Mouse (Mus musculus) forebrain, embryonic 12.5 days (tissue): ENCODE data around the gene Islr. TPM values are rescaled to one million over a fixed set of nuclear protein-coding genes. Genes with fewer than 3 reads are reported as not detected.

Source experiments
- ATAC-seq: fragments of 200-750 bp; cut with Nextera tagmentation; 2 replicates; pipeline ENCODE4 v1.8.0; 2017; ENCODE audit warnings: moderate TSS enrichment; ENCODE audit not compliant: low FRiP score
- H3K27ac ChIP-seq: fragments of 300-500 bp; sonication (generic); 2 replicates; pipeline ENCODE4 v1.5.1; 2016; ENCODE audit warnings: mild to moderate bottlenecking
- H3K27me3 ChIP-seq: fragments of 300-500 bp; sonication (generic); 2 replicates; pipeline ENCODE4 v1.6.1; 2016; ENCODE audit warnings: mild to moderate bottlenecking
- H3K36me3 ChIP-seq: fragments of 300-500 bp; sonication (generic); replicated peaks from 2 replicates; pipeline ENCODE4 v1.6.1; 2016; ENCODE audit warnings: mild to moderate bottlenecking
- H3K4me1 ChIP-seq: fragments of 300-500 bp; sonication (generic); 2 replicates; pipeline ENCODE4 v1.6.1; 2016
- H3K4me2 ChIP-seq: fragments of 300-500 bp; sonication (generic); 2 replicates; pipeline ENCODE4 v1.6.1; 2016; ENCODE audit warnings: mild to moderate bottlenecking, moderate library complexity
- H3K4me3 ChIP-seq: fragments of 300-500 bp; sonication (generic); replicated peaks from 2 replicates; pipeline ENCODE4 v1.5.1; 2016; ENCODE audit warnings: mild to moderate bottlenecking
- H3K9ac ChIP-seq: fragments of 300-500 bp; sonication (generic); 2 replicates; pipeline ENCODE4 v1.6.1; 2016; ENCODE audit warnings: mild to moderate bottlenecking
- H3K9me3 ChIP-seq: fragments of 300-500 bp; sonication (generic); 2 replicates; pipeline ENCODE4 v1.6.1; 2016
- WGBS: fragments of 180-500 bp; shearing (Covaris S2); methylation state at CpG from one replicate; pipeline ENCODE4 v1.1.7; 2016; 5-methylcytosine and 5-hydroxymethylcytosine counted together
- polyA plus RNA-seq: library from polyadenylated mRNA; unstranded; fragments of >200 nt; fragmentation: Nextera tagmentation; extraction: Ambion mirVana; gene quantifications from 2 replicates; pipeline ENCODE4 v1.2.1, GENCODE M21; 2016

Islr gene
- polyA plus RNA-seq, 1 experiment from 2014 or later, result 17.9 TPM

- Histone ChIP-seq H3K36me3 (no peaks in the 10 kb centered on the region), H3K27ac (peak overlapping the region; percentile 63)
Measured at GRCm38 (mm10) chr9:58129508-58129907, 74.6 kb downstream of the Islr start.

DNA sequence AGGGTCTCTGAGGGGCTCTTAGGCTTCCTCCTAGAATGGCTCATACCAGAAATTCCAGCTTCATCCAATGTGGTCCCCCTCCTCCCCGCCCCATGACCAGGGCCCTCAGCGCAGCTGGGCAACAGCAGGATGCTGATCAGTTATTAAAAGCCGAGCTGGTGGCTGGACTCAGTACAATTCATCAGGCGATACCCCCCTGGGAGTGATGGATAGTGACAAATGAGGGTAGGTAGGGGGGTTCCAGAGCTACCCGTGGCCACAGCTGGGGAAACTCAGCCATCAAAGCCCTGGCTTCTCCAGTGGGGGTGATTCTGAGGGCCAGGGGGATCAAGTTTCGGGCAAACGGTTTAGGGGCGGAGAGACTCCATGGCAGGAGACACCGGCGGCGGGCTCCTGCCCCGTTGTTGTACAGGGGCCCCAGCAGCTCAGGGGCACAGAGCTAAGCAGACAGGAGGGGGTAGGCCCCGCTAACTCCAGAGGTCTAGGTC lies 75.1 kb downstream of the Islr start:
- H3K27ac ChIP-seq, result peak overlapping the region; percentile 63
- H3K9me3 ChIP-seq, result no peaks in the 10 kb centered on the region
- 0 out of 2 replicates have a peak overlapping the region, but pooled peaks have one; percentile 7 for H3K4me3 ChIP-seq
- 3% methylated on average over 13 of the region's 13 CpGs for WGBS
- H3K4me1 ChIP-seq, result peaks cover 63% of the 10 kb centered on the region
- peak overlapping the region; percentile 34 for H3K4me2 ChIP-seq
- H3K36me3 ChIP-seq, result no peaks in the 10 kb centered on the region
- no peaks in the 10 kb centered on the region; the same call in none of the 2 replicates for H3K27me3 ChIP-seq
- ATAC-seq, result peak; percentile 17; the same call in 1 of the 2 replicates
- peak overlapping the region; percentile 2; the same call in 1 of the 2 replicates for H3K9ac ChIP-seq

More at GRCm38 (mm10) chr9:58129508-58129907, 74.6 kb downstream of the Islr start:
- Histone ChIP-seq H3K4me3 (no peak overlapping the region), H3K4me1 (peaks cover 64% of the 10 kb centered on the region), H3K4me2 (peak overlapping the region; percentile 34), H3K9me3 (no peaks in the 10 kb centered on the region), H3K9ac (no peak overlapping the region; the same call in 1 of the 2 replicates), H3K27me3 (no peaks in the 10 kb centered on the region; the same call in none of the 2 replicates)
- no peak for ATAC-seq
- WGBS, result 22% methylated on average over 8 of the region's 8 CpGs

- H3K4me2 ChIP-seq, result no peak overlapping the region
- H3K4me1 ChIP-seq, result peaks cover 50% of the 10 kb centered on the region
- no peaks in the 10 kb centered on the region for H3K9me3 ChIP-seq
- whole genome bisulfite sequencing, result 23% methylated on average over 4 of the region's 4 CpGs
- H3K9ac ChIP-seq, result no peak overlapping the region
- no peaks in the 10 kb centered on the region for H3K36me3 ChIP-seq
- ATAC-seq, result no peak
- no peaks in the 10 kb centered on the region; the same call in none of the 2 replicates for H3K27me3 ChIP-seq
- H3K4me3 ChIP-seq, result no peak overlapping the region
- H3K27ac ChIP-seq, result no peak overlapping the region
Measured at GRCm38 (mm10) chr9:58125811-58126210, 78.3 kb downstream of the Islr start.

DNA sequence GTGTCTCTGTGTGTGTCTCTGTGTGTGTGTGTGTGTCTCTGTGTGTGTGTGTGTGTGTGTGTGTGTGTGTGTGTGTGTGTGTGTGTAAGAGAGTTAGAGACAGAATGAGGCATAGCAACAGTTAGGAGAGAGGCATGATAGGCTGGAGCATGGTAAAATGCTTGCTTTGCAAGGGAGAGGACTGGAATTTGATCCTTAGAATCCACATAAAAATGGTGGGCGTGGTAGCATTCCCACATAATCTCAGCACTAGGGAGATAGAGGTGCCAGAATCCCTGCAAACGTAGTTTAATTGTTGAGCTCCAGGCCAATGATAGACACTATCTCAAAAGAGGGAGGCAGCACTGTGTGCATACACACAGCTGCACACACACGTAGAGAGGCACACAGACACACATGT lies 79.0 kb downstream of the Islr start:
- no peak for ATAC-seq
- Histone ChIP-seq H3K4me2 (no peak overlapping the region), H3K27me3 (no peaks in the 10 kb centered on the region; the same call in none of the 2 replicates), H3K4me3 (no peak overlapping the region), H3K9me3 (no peaks in the 10 kb centered on the region), H3K9ac (no peak overlapping the region), H3K27ac (no peak overlapping the region), H3K36me3 (no peaks in the 10 kb centered on the region), H3K4me1 (peaks cover 49% of the 10 kb centered on the region)
- WGBS, result 44% methylated on average over 3 of the region's 3 CpGs

- Histone ChIP-seq H3K27ac (no peak within 1 kb of the TSS), H3K4me1 (peaks cover 53% of the 10 kb centered on the region)
Measured at GRCm38 (mm10) chr9:58118671-58119070, 85.4 kb downstream of the Islr start, which contains the start of gene Ccdc33. Gene Ccdc33, minus strand, starts transcription at chr9:58118823.

DNA sequence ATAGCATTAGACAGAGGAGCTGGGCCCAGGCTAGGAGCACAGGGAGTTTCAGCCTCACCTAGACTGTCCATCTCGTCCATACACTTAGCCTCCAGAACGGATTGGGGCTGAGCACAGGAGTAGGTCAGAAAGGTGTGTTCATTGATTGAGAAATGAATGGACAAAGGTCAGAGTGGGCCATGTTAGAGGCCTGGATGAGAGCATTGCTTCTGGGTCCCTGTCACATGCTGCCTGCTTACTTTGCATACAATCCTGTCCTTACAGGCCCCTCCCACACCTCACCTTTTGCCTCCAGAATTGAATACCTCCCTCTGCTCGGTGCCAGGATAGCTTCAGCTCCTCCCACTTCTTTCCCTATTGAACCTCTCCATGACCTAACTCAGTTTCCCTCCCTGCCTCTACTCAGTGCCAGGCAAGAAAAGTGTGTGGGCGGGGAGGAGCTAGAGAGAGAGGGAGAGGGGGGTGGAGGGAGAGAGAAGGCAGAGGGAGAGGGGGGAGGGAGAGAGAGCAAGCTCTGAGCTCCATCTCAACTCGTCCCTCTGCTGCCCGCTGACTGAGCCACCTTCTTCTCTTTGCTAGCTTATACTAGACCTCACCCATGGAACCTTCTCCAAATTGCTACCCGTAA lies 88.0 kb downstream of the Islr start:
- Histone ChIP-seq H3K9ac (no peak overlapping the region), H3K9me3 (no peaks in the 10 kb centered on the region), H3K4me3 (no peak overlapping the region), H3K27me3 (peaks cover 27% of the 10 kb centered on the region; the same call in 1 of the 2 replicates), H3K4me2 (no peak overlapping the region; the same call in 1 of the 2 replicates), H3K4me1 (peaks cover 74% of the 10 kb centered on the region), H3K27ac (peak overlapping the region; percentile 99), H3K36me3 (no peaks in the 10 kb centered on the region)
- no peak for ATAC-seq
- WGBS, result 23% methylated on average over 7 of the region's 7 CpGs

More at GRCm38 (mm10) chr9:58118671-58119070, 85.4 kb downstream of the Islr start, which contains the start of gene Ccdc33:
- peaks cover 24% of the 10 kb centered on the region; the same call in 1 of the 2 replicates for H3K27me3 ChIP-seq
- no peaks in the 10 kb centered on the region for H3K9me3 ChIP-seq
- H3K4me3 ChIP-seq, result no peak within 1 kb of the TSS
- no peaks in the 10 kb centered on the region for H3K36me3 ChIP-seq
- H3K4me2 ChIP-seq, result no peak within 1 kb of the TSS
- no peak for ATAC-seq
- no peak within 1 kb of the TSS for H3K9ac ChIP-seq
- WGBS, result 19% methylated on average over 2 of the region's 2 CpGs

DNA sequence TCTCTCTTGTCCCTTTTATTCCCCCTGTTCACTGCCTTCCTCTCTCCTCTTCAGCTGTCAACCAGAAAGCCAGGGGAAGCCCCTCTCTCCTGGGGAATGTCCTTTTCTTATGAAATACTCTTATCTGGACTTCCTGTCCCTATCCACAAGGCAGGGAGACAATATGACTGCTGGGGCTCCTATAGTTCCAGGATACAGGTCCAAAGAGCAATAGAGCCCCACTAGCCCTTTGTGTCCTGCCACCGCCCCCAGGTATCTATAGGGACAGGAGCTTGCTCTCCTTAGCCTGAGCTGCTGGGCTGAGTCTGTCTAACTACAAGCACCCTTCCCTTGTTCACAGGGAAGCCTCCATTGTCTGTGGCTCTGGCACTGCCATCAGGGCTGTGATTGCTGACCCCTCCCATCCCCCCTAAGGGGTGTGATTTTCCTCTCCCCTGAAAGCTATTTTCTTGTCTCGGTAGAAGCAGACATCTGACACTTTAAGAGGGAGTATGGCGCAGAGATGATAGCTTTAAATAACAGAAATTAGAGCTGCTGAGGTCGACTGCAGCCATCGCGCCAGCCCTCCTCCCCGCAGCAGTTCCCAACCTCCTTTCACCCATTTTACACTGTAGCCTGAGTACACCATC lies 88.7 kb downstream of the Islr start:
- peak; percentile 33 for ATAC-seq
- Histone ChIP-seq H3K27ac (peak overlapping the region; percentile 99), H3K4me2 (no peak overlapping the region), H3K36me3 (no peaks in the 10 kb centered on the region), H3K4me1 (peaks cover 81% of the 10 kb centered on the region), H3K4me3 (no peak overlapping the region), H3K27me3 (peaks cover 34% of the 10 kb centered on the region; the same call in 1 of the 2 replicates), H3K9me3 (no peaks in the 10 kb centered on the region), H3K9ac (no peak overlapping the region)
- 29% methylated on average over 7 of the region's 7 CpGs for WGBS

DNA sequence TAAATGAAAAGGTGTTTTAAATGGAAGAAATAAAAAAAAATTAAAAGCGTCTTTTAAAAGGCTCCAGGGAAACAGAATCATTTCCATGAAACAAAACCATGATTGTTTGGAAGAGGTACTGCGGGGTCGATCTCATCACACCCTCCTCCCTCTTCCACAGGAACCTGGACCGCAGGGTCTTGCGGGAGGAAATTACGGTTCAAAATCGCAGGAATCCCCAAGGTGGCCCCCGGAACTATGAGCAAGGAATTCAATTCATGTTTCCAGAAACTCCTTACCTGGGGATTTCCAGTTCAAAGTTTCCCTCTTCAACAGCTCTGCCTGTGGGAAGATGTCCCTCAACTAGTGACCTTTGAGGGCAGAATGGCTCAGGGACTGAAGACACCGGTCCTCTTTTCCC lies 90.1 kb downstream of the Islr start:
- Histone ChIP-seq H3K36me3 (no peaks in the 10 kb centered on the region), H3K9me3 (no peaks in the 10 kb centered on the region), H3K27me3 (peaks cover 37% of the 10 kb centered on the region; the same call in 1 of the 2 replicates), H3K4me1 (peaks cover 83% of the 10 kb centered on the region), H3K4me3 (0 out of 2 replicates have a peak overlapping the region, but pooled peaks have one; percentile 31), H3K9ac (peak overlapping the region; percentile 25; the same call in 1 of the 2 replicates), H3K27ac (peak overlapping the region; percentile 99), H3K4me2 (peak overlapping the region; percentile 53)
- WGBS, result 3% methylated on average over 9 of the region's 9 CpGs
- ATAC-seq, result no peak

DNA sequence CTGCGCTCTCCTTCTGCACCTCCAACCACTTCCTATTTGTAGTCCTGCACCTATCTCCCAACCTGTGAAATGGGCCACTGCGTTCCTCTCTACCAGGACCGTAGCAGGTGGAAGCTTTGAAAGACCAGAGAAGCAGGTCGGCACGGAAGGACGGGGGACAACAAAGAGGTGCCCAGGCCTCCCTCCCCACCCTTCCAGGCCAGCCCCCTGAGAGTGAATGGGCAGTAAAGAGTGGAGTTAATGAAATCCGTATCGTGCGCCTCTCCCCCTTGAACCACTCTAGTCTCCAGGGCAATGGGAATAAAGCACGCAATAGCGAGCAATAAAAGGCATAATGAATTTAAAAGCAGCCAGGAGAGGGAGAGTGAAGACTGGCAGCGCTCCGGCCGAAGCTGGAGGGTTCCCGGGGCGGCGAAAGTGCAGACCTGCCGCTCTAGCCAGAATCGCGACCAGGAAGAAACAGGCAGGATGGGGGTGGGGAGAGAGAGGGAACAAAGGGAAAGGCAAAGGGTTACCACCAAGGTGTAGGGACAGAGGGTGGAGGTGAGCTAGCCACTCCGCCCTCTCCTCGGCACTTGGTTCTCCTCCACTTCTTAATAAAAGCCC lies 90.7 kb downstream of the Islr start:
- peaks cover 79% of the 10 kb centered on the region for H3K4me1 ChIP-seq
- no peaks in the 10 kb centered on the region for H3K36me3 ChIP-seq
- H3K4me2 ChIP-seq, result peak overlapping the region; percentile 53
- H3K9ac ChIP-seq, result peak overlapping the region; percentile 56
- peak overlapping the region; percentile 31 for H3K4me3 ChIP-seq
- H3K27ac ChIP-seq, result peak overlapping the region; percentile 99
- peak; percentile 34 for ATAC-seq
- under 1% methylated on average over 22 of the region's 22 CpGs for WGBS
- H3K27me3 ChIP-seq, result peaks cover 37% of the 10 kb centered on the region; the same call in 1 of the 2 replicates
- no peaks in the 10 kb centered on the region for H3K9me3 ChIP-seq

DNA sequence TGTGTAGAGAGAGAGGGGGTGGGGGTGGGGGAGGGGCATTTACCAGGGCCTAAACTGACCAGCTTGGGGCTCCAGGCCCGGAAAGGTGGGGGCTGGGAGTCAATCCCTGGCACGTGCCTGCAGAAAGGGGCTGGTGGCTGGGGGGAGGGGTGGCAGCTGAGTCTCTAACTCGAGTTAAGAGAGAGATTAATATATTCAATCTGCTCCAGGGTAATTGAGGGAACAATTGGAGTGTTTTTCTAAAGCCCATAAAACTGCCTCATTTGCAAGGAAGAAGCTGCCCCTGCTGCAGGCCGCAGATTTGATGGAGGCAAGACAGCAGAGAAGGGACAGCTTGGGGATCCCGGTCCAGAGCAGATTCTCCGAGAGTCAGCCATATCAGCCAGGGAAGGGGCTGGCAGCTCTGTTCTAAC lies 91.2 kb downstream of the Islr start:
- Histone ChIP-seq H3K27me3 (peaks cover 37% of the 10 kb centered on the region; the same call in 1 of the 2 replicates), H3K4me2 (peak overlapping the region; percentile 53)
- 1% methylated on average over 6 of the region's 6 CpGs for WGBS

GRCm38 (mm10) chr9:58112321-58112751 lies 91.8 kb downstream of the Islr start:
- Histone ChIP-seq H3K27ac (peak overlapping the region; percentile 99), H3K36me3 (no peaks in the 10 kb centered on the region), H3K9me3 (no peaks in the 10 kb centered on the region), H3K4me3 (no peak overlapping the region), H3K27me3 (peaks cover 35% of the 10 kb centered on the region; the same call in 1 of the 2 replicates), H3K4me1 (peaks cover 81% of the 10 kb centered on the region), H3K4me2 (peak overlapping the region; percentile 53), H3K9ac (peak overlapping the region; percentile 56)
- peak; percentile 76 for ATAC-seq
- 2% methylated on average over 5 of the region's 6 CpGs for WGBS

More for the DNA sequence above, 91.2 kb downstream of the Islr start:
- Histone ChIP-seq H3K36me3 (no peaks in the 10 kb centered on the region), H3K4me3 (peak overlapping the region; percentile 31), H3K9me3 (no peaks in the 10 kb centered on the region), H3K4me1 (peaks cover 79% of the 10 kb centered on the region), H3K9ac (peak overlapping the region; percentile 56), H3K27ac (peak overlapping the region; percentile 99)
- ATAC-seq, result peak; percentile 77
